Mouse (Mus musculus): ENCODE results near the gene Slc25a36. TPM values are rescaled to one million over a fixed set of nuclear protein-coding genes. Genes with fewer than 3 reads are reported as not detected.

Gene Slc25a36
- polyA plus RNA-seq, 1 experiment, result 31.9 TPM

DNA sequence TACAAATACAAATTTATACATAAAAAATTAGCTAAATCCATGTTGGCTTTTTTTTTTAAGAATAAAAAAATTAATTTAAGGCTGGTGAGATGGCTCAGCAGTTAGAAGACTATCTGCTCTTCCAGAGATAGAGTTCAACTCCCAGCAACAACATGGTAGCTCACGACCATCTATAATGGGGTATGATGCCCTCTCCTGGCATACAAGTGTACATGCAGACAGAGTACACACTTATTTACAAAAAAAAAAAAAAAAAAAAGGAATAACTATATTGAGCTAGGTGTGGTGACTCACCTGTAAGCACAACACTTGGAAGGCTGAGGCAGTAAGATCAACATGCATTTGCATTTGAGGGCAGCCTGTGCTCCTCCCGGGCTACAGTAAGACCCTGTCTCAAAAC lies 26.3 kb downstream of the Slc25a36 start:
- Histone ChIP-seq H3K4me1 (ENCODE audit: control insufficient read depth, insufficient read depth, low read length) (no peaks in the 10 kb centered on the region), H3K4me3 (replicated peaks; ENCODE audit: extremely low read depth, low read depth, low read length) (no peak overlapping the region)
- DNase-seq, result no peak
- WGBS, result 93% methylated on average over 2 of the region's 2 CpGs
- TF ChIP-seq CTCF (IDR thresholded peaks at IDR 0.05; ENCODE audit: insufficient read depth, low read length), result no peak
- TF ChIP-seq POLR2A (IDR thresholded peaks at IDR 0.05; ENCODE audit: borderline replicate concordance, extremely low read depth, low read depth, low read length), result no peak

GRCm38 (mm10) chr9:97081106-97081862 lies 29.7 kb downstream of the Slc25a36 start:
- no peak overlapping the region for H3K4me3 ChIP-seq (replicated peaks; ENCODE audit: extremely low read depth, low read depth, low read length)
- DNase-seq, result no peak
- H3K4me1 ChIP-seq (ENCODE audit: control insufficient read depth, insufficient read depth, low read length), result no peaks in the 10 kb centered on the region
- no peak for TF ChIP-seq POLR2A (IDR thresholded peaks at IDR 0.05; ENCODE audit: borderline replicate concordance, extremely low read depth, low read depth, low read length)
- no peak for TF ChIP-seq CTCF (IDR thresholded peaks at IDR 0.05; ENCODE audit: insufficient read depth, low read length)
- WGBS, result 75% methylated on average over 4 of the region's 4 CpGs

GRCm38 (mm10) chr9:97069911-97070310 lies 41.0 kb downstream of the Slc25a36 start:
- no peak for DNase-seq
- Histone ChIP-seq H3K4me1 (ENCODE audit: control insufficient read depth, insufficient read depth, low read length) (0 out of 2 replicates have a peak, but pooled peaks cover 2% of the 10 kb centered on the region), H3K4me3 (replicated peaks; ENCODE audit: extremely low read depth, low read depth, low read length) (no peak overlapping the region)
- TF ChIP-seq CTCF (IDR thresholded peaks at IDR 0.05; ENCODE audit: insufficient read depth, low read length) (no peak), POLR2A (IDR thresholded peaks at IDR 0.05; ENCODE audit: borderline replicate concordance, extremely low read depth, low read depth, low read length) (no peak)
- WGBS, result 76% methylated on average over 5 of the region's 5 CpGs

GRCm38 (mm10) chr9:97069466-97069865 lies 41.5 kb downstream of the Slc25a36 start:
- Histone ChIP-seq H3K4me3 (replicated peaks; ENCODE audit: extremely low read depth, low read depth, low read length) (no peak overlapping the region), H3K4me1 (ENCODE audit: control insufficient read depth, insufficient read depth, low read length) (0 out of 2 replicates have a peak, but pooled peaks cover 2% of the 10 kb centered on the region)
- DNase-seq, result no peak
- WGBS, result 92% methylated on average over 5 of the region's 5 CpGs
- TF ChIP-seq POLR2A (IDR thresholded peaks at IDR 0.05; ENCODE audit: borderline replicate concordance, extremely low read depth, low read depth, low read length) (no peak), CTCF (IDR thresholded peaks at IDR 0.05; ENCODE audit: insufficient read depth, low read length) (no peak)

DNA sequence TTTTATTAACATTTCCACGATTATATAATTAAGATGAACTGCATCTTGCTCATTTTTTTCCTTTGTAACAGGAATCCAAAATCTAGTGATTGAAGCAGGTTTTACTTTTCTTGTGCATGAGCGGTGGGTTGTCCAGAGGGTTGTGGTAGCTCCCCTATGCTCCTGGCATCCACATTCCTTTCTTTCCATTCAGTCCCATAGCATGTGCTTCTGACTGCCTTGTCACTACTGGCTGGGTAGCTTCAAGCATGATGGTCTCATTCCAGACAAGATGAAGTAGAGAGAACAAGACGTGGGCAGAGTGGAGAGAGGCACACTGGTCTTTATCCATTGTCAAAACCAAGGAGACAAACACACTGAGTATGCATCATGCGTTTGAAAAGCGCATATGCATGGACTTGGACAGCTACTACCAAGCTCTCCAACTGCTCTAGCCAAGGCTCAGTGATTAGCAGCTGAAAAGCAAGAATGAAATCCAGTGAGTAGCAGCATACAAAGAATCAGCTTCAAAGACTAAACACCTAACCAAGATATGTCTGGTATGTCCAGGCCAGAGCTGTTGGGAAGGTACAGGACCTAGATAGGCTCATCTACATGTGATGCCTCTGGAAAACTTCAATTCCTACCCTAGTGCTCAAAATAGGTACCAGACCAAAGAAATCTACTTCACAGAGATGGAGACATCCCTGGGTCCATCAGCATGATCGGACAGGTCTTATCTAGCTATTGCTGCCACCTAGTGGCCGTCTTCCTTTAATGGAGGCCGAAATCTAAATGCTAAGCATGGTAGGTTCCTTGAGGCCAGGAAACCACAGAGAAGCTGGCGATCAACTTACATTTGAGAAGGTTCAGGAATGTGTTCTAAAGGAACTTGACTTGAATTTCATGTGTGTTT lies 42.5 kb downstream of the Slc25a36 start:
- 54% methylated on average over 9 of the region's 9 CpGs for WGBS
- H3K4me3 ChIP-seq (replicated peaks; ENCODE audit: extremely low read depth, low read depth, low read length), result no peak overlapping the region
- H3K4me1 ChIP-seq (ENCODE audit: control insufficient read depth, insufficient read depth, low read length), result 0 out of 2 replicates have a peak, but pooled peaks cover 2% of the 10 kb centered on the region
- no peak for TF ChIP-seq POLR2A (IDR thresholded peaks at IDR 0.05; ENCODE audit: borderline replicate concordance, extremely low read depth, low read depth, low read length)
- TF ChIP-seq CTCF (IDR thresholded peaks at IDR 0.05; ENCODE audit: insufficient read depth, low read length), result peak; percentile 37
- DNase-seq, result peak; percentile 66

- 94% methylated on average over 6 of the region's 6 CpGs for WGBS
- Histone ChIP-seq H3K4me1 (ENCODE audit: control insufficient read depth, insufficient read depth, low read length) (0 out of 2 replicates have a peak, but pooled peaks cover 2% of the 10 kb centered on the region), H3K4me3 (replicated peaks; ENCODE audit: extremely low read depth, low read depth, low read length) (no peak overlapping the region)
- no peak for DNase-seq
- TF ChIP-seq CTCF (IDR thresholded peaks at IDR 0.05; ENCODE audit: insufficient read depth, low read length) (no peak), POLR2A (IDR thresholded peaks at IDR 0.05; ENCODE audit: borderline replicate concordance, extremely low read depth, low read depth, low read length) (no peak)
Measured at GRCm38 (mm10) chr9:97067761-97068160, 43.2 kb downstream of the Slc25a36 start.

DNA sequence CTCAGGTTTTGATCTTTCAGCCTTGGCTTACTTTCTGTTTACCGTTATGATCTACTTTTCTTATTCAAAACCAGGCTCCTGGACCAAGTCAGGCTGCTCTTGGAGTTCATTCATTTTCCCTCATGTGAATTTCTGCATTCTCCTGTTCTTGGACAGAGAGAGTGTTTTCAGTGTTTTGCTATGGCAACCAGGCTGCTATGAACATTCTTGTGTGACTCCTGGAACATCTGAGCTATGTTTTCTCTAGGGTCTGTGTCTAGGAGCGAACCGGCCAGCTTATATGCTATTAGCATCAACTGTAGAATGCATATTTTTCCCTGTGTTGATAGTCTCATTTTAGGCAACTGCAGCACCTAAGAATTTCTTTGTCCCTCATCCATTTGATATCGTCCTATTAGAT lies 45.1 kb downstream of the Slc25a36 start:
- no peak for DNase-seq
- TF ChIP-seq POLR2A (IDR thresholded peaks at IDR 0.05; ENCODE audit: borderline replicate concordance, extremely low read depth, low read depth, low read length) (no peak), CTCF (IDR thresholded peaks at IDR 0.05; ENCODE audit: insufficient read depth, low read length) (no peak)
- WGBS, result 64% methylated on average over 4 of the region's 4 CpGs
- H3K4me3 ChIP-seq (replicated peaks; ENCODE audit: extremely low read depth, low read depth, low read length), result no peak overlapping the region
- H3K4me1 ChIP-seq (ENCODE audit: control insufficient read depth, insufficient read depth, low read length), result 0 out of 2 replicates have a peak, but pooled peaks cover 2% of the 10 kb centered on the region

DNA sequence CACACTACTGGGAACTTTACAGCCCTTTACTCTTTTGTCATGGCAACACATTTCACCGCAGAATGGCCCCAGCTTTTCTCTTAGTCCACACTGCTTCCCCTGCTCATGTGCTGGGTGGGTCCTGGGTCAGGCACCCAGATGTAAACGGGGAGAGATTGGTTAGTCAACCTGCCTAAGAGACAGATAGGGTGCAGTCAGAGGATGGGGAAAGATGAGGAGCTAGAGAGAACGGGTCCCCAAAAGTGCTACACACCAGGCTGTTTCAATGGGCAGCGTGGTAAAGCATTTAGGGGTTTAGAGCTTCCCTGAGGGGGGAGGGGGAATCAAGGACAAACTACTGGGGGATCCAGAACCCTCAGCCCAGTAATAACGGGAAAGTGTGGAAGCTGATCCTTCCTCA lies 45.7 kb downstream of the Slc25a36 start:
- no peak for DNase-seq
- 0 out of 2 replicates have a peak, but pooled peaks cover 2% of the 10 kb centered on the region for H3K4me1 ChIP-seq (ENCODE audit: control insufficient read depth, insufficient read depth, low read length)
- H3K4me3 ChIP-seq (replicated peaks; ENCODE audit: extremely low read depth, low read depth, low read length), result no peak overlapping the region
- 65% methylated on average over 5 of the region's 5 CpGs for WGBS
- no peak for TF ChIP-seq CTCF (IDR thresholded peaks at IDR 0.05; ENCODE audit: insufficient read depth, low read length)
- no peak for TF ChIP-seq POLR2A (IDR thresholded peaks at IDR 0.05; ENCODE audit: borderline replicate concordance, extremely low read depth, low read depth, low read length)

- DNase-seq, result no peak
- WGBS, result 93% methylated on average over 1 of the region's 1 CpGs
- TF ChIP-seq CTCF (IDR thresholded peaks at IDR 0.05; ENCODE audit: insufficient read depth, low read length) (no peak), POLR2A (IDR thresholded peaks at IDR 0.05; ENCODE audit: borderline replicate concordance, extremely low read depth, low read depth, low read length) (no peak)
- Histone ChIP-seq H3K4me1 (ENCODE audit: control insufficient read depth, insufficient read depth, low read length) (0 out of 2 replicates have a peak, but pooled peaks cover 2% of the 10 kb centered on the region), H3K4me3 (replicated peaks; ENCODE audit: extremely low read depth, low read depth, low read length) (no peak overlapping the region)
Measured at GRCm38 (mm10) chr9:97064161-97064560, 46.8 kb downstream of the Slc25a36 start.
